Mouse (Mus musculus): ENCODE measurements around the gene Sult4a1. TPM values are rescaled to one million over a fixed set of nuclear protein-coding genes. Genes with fewer than 3 reads are reported as not detected.

Sult4a1 gene
- total and polyA plus RNA-seq, 3 experiments: not detected

- in situ Hi-C loops (cut with MboI; ENCODE audit: low pct_ligation_motif_present, low pct_unique_long_range_greater_than_20kb, low sequenced_read_pairs): no loop called here
- TF ChIP-seq CHD1 (IDR thresholded peaks at IDR 0.05; ENCODE audit: low read depth, low read length): no peak
- no peak for TF ChIP-seq CHD2 (IDR thresholded peaks at IDR 0.05; ENCODE audit: low read length)
- no peak for TF ChIP-seq POLR2AphosphoS2 (IDR thresholded peaks at IDR 0.05; ENCODE audit: low read depth, low read length)
- no peak for TF ChIP-seq PAX5 (IDR thresholded peaks at IDR 0.05; ENCODE audit: low read length)
- TF ChIP-seq JUN (IDR thresholded peaks at IDR 0.05; ENCODE audit: insufficient read depth, low read depth, low read length): no peak
- no peak for TF ChIP-seq HCFC1 (IDR thresholded peaks at IDR 0.05; ENCODE audit: low read depth, low read length)
- TF ChIP-seq MAZ (IDR thresholded peaks at IDR 0.05; ENCODE audit: low read depth, low read length): no peak
- TF ChIP-seq ETS1 (conservative IDR thresholded peaks at IDR 0.05; ENCODE audit: low read depth, low read length): no peak
- TF ChIP-seq ZMIZ1 (IDR thresholded peaks at IDR 0.05; ENCODE audit: low read depth, low read length): no peak
- TF ChIP-seq MYC (IDR thresholded peaks at IDR 0.05; ENCODE audit: low read depth, low read length): no peak
- no peak for TF ChIP-seq ZKSCAN1 (IDR thresholded peaks at IDR 0.05; ENCODE audit: borderline replicate concordance, low read depth, low read length)
- TF ChIP-seq IRF4 (IDR thresholded peaks at IDR 0.05; ENCODE audit: low read depth, low read length): no peak
- TF ChIP-seq ZC3H11A (IDR thresholded peaks at IDR 0.05; ENCODE audit: low read depth, low read length): no peak
- peak; percentile 56 for TF ChIP-seq SMC3 (IDR thresholded peaks at IDR 0.05; ENCODE audit: low read depth, low read length)
- no peak for TF ChIP-seq ELF1 (IDR thresholded peaks at IDR 0.05; ENCODE audit: low read depth, low read length)
- TF ChIP-seq MAFK (IDR thresholded peaks at IDR 0.05; ENCODE audit: insufficient replicate concordance, low read length): 0 out of 2 replicates have a peak, but pooled peaks have one; percentile 22
- TF ChIP-seq CTCF (conservative IDR thresholded peaks at IDR 0.05 in 1 of 2, IDR thresholded peaks at IDR 0.05 in 1 of 2; ENCODE audit: low read depth in 2 of 2, low read length in 2 of 2): peak; percentile 80 to 81
- TF ChIP-seq USF2 (conservative IDR thresholded peaks at IDR 0.05; ENCODE audit: low read depth, low read length): no peak
- TF ChIP-seq MAX (IDR thresholded peaks at IDR 0.05; ENCODE audit: low read length): no peak
- TF ChIP-seq POLR2A (IDR thresholded peaks at IDR 0.05; ENCODE audit: low read depth, low read length): no peak
- no peak for TF ChIP-seq USF1 (IDR thresholded peaks at IDR 0.05; ENCODE audit: low read depth, low read length)
- peak; percentile 29 for TF ChIP-seq RAD21 (IDR thresholded peaks at IDR 0.05; ENCODE audit: low read depth, low read length)
- no peak for TF ChIP-seq E2F4 (IDR thresholded peaks at IDR 0.05; ENCODE audit: insufficient replicate concordance, low read depth, low read length)
- no peak for TF ChIP-seq RCOR1 (conservative IDR thresholded peaks at IDR 0.05; ENCODE audit: low read depth, low read length)
- H3K79me2 ChIP-seq (replicated peaks; ENCODE audit: control insufficient read depth, extremely low read depth, insufficient read depth, poor library complexity, severe bottlenecking): no peaks in the 10 kb centered on the region
- H3K4me1 ChIP-seq (ENCODE audit: control insufficient read depth in 1 of 2, insufficient read depth in 2 of 2): 0 out of 4 replicates have a peak, but pooled peaks cover 0 to 3% of the 10 kb centered on the region in 2 experiments
- DNase-seq (ENCODE audit: extremely low read depth): peak; percentile 42
- H3K4me3 ChIP-seq (replicated peaks in 1 of 3; ENCODE audit: low read depth in 2 of 3, low read length in 2 of 3, poor library complexity in 1 of 3): no peak overlapping the region
- no peak overlapping the region for H3K9ac ChIP-seq (ENCODE audit: insufficient read depth, low read depth)
- no peaks in the 10 kb centered on the region for H3K9me3 ChIP-seq (replicated peaks; ENCODE audit: low read length)
- H3K27ac ChIP-seq (ENCODE audit: insufficient read depth, low read depth): no peak overlapping the region
- H3K27me3 ChIP-seq (replicated peaks): peaks cover 82% of the 10 kb centered on the region
- no peaks in the 10 kb centered on the region for H3K36me3 ChIP-seq (replicated peaks in 1 of 2; ENCODE audit: control insufficient read depth in 1 of 2, insufficient read depth in 1 of 2, low read length in 1 of 2)
- H3K4me2 ChIP-seq (ENCODE audit: insufficient read depth, low read depth, poor library complexity, severe bottlenecking): 0 out of 2 replicates have a peak overlapping the region, but pooled peaks have one; percentile 17
- dilution Hi-C loops (cut with MboI; ENCODE audit: extremely low pct_ligation_motif_present, extremely low pct_unique_long_range_greater_than_20kb, low sequenced_read_pairs): no loop called here
These were observed 31.4 kb downstream of the Sult4a1 start for GRCm38 (mm10) chr15:84073911-84074704.

Measured in CH12.LX (cell line).